Mouse (Mus musculus) hindbrain, postnatal 0 days (tissue): ENCODE measurements around the gene Sec24c. TPM values are rescaled to one million over a fixed set of nuclear protein-coding genes. Genes with fewer than 3 reads are reported as not detected.

Experiments used
- ATAC-seq: fragments of 200-750 bp; cut with Nextera tagmentation; 2 replicates; pipeline ENCODE4 v1.8.0; 2017; ENCODE audit warnings: mild to moderate bottlenecking, moderate TSS enrichment, moderate library complexity
- DNase-seq: peaks from one replicate; pipeline ENCODE4 v3.0.0-alpha.2; 2015; ENCODE audit warnings: low spot score
- H3K27ac ChIP-seq: fragments of 300-500 bp; sonication (generic); 2 replicates; pipeline ENCODE4 v1.5.1; 2014; ENCODE audit warnings: mild to moderate bottlenecking
- H3K27me3 ChIP-seq: fragments of 300-500 bp; sonication (generic); 2 replicates; pipeline ENCODE4 v1.6.1; 2014; ENCODE audit warnings: low read length, mixed read lengths; ENCODE audit not compliant: insufficient read depth
- H3K36me3 ChIP-seq: fragments of 300-500 bp; sonication (generic); 2 replicates; pipeline ENCODE4 v1.6.1; 2014; ENCODE audit warnings: low read length, mixed read lengths; ENCODE audit not compliant: insufficient read depth
- H3K4me1 ChIP-seq: fragments of 300-500 bp; sonication (generic); 2 replicates; pipeline ENCODE4 v1.6.1; 2014; ENCODE audit warnings: antibody characterized with exemption, low read length, mixed read lengths; ENCODE audit not compliant: insufficient read depth
- H3K4me2 ChIP-seq: fragments of 300-500 bp; sonication (generic); 2 replicates; pipeline ENCODE4 v1.6.1; 2014; ENCODE audit warnings: low read depth, mild to moderate bottlenecking, low read length, moderate library complexity, mixed read lengths
- H3K4me3 ChIP-seq: fragments of 300-500 bp; sonication (generic); 2 replicates; pipeline ENCODE4 v1.5.1; 2014; ENCODE audit warnings: low read length
- H3K9ac ChIP-seq: fragments of 300-500 bp; sonication (generic); replicated peaks from 2 replicates; pipeline ENCODE4 v1.6.1; 2014; ENCODE audit warnings: mild to moderate bottlenecking, low read length, moderate library complexity, mixed read lengths
- H3K9me3 ChIP-seq: fragments of 300-500 bp; sonication (generic); 2 replicates; pipeline ENCODE4 v1.6.1; 2016; ENCODE audit warnings: low read length, mixed read lengths
- CTCF ChIP-seq: IDR thresholded peaks from 2 replicates; pipeline ENCODE4 v1.5.1; 2016; ENCODE audit warnings: antibody characterized with exemption, control low read depth, low read depth
- WGBS: fragments of 180-500 bp; shearing (Covaris S2); extraction: QIAGEN DNeasy Blood & Tissue Kit; methylation state at CpG from one replicate; pipeline ENCODE4 v1.1.7; 2014; 5-methylcytosine and 5-hydroxymethylcytosine counted together
- polyA plus RNA-seq: library from polyadenylated mRNA; unstranded; fragments of >200 nt; fragmentation: Nextera tagmentation; extraction: Ambion mirVana; gene quantifications from 2 replicates; pipeline ENCODE4 v1.2.1, GENCODE M21; 2015
- total RNA-seq: library from RNA; depleted of rRNA; stranded (reverse); fragments of >200 nt; gene quantifications from 2 replicates; pipeline ENCODE4 v1.2.3, GENCODE M21; 2014

Sec24c gene
- total and polyA plus RNA-seq, 2 experiments from 2014 or later, result 58.7 to 166 TPM

- no peak overlapping the region for H3K27ac ChIP-seq
- TF ChIP-seq CTCF, result no peak
- H3K4me1 ChIP-seq, result no peaks in the 10 kb centered on the region
- WGBS, result 90% methylated on average over 9 of the region's 9 CpGs
- no peaks in the 10 kb centered on the region for H3K9me3 ChIP-seq
- no peak for DNase-seq
- H3K4me2 ChIP-seq, result no peak overlapping the region
- ATAC-seq, result no peak
- H3K27me3 ChIP-seq, result no peaks in the 10 kb centered on the region
- no peak overlapping the region for H3K4me3 ChIP-seq
- H3K9ac ChIP-seq, result no peak overlapping the region
- H3K36me3 ChIP-seq, result peaks cover 41% of the 10 kb centered on the region
Observed at GRCm38 (mm10) chr14:20730853-20731602, 56.9 kb downstream of the Sec24c start.

- H3K27ac ChIP-seq, result peak overlapping the region; percentile 87; the same call in 1 of the 2 replicates
- no peak for TF ChIP-seq CTCF
- peak overlapping the region; percentile 77 for H3K4me3 ChIP-seq
- no peak for DNase-seq
- WGBS, result 49% methylated on average over 12 of the region's 12 CpGs
- H3K36me3 ChIP-seq, result peaks cover 30% of the 10 kb centered on the region
- peak overlapping the region; percentile 91 for H3K4me2 ChIP-seq
- peak overlapping the region; percentile 90 for H3K9ac ChIP-seq
- ATAC-seq, result no peak
- no peaks in the 10 kb centered on the region for H3K4me1 ChIP-seq
- H3K27me3 ChIP-seq, result no peaks in the 10 kb centered on the region
- H3K9me3 ChIP-seq, result no peaks in the 10 kb centered on the region
Observed at GRCm38 (mm10) chr14:20733041-20733951, 59.2 kb downstream of the Sec24c start.

- H3K9me3 ChIP-seq, result no peaks in the 10 kb centered on the region
- peak within 1 kb of the TSS; percentile 77 for H3K4me3 ChIP-seq
- peak within 1 kb of the TSS; percentile 87 for H3K27ac ChIP-seq
- H3K27me3 ChIP-seq, result no peaks in the 10 kb centered on the region
- 0 out of 2 replicates have a peak, but pooled peaks have one; percentile 2 for TF ChIP-seq CTCF
- H3K4me2 ChIP-seq, result peak within 1 kb of the TSS; percentile 91
- peak within 1 kb of the TSS; percentile 90 for H3K9ac ChIP-seq
- peak; percentile 98 for ATAC-seq
- DNase-seq, result peak; percentile 94
- H3K36me3 ChIP-seq, result peaks cover 31% of the 10 kb centered on the region
- H3K4me1 ChIP-seq, result no peaks in the 10 kb centered on the region
- WGBS, result under 1% methylated on average over 74 of the region's 81 CpGs
Observed at GRCm38 (mm10) chr14:20733952-20734774, 60.1 kb downstream of the Sec24c start, which contains the start of gene Ndst2. Gene Ndst2, minus strand, starts transcription at chr14:20734562.

DNA sequence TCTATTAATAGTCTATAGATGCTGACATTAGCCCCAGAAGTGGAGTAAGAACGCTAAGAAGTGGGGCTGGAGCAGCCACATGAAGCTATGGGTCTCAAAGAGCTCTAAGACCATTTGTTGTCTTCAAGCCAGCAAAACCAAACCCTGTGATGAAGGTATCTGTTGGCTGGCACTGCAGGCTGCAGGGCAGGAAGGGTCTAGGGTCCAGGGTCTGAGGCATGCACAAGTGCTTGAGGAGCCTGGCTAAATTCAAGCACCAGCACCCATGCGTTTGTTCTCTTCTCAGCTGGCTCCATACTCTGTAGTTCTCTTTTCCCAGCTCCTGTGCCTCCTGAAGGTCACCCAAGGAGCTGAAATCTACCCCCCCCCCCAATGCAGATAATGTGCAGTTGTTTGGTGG is 60.9 kb downstream of the Sec24c start:
- Histone ChIP-seq H3K4me2 (peak overlapping the region; percentile 91; the same call in 1 of the 2 replicates), H3K4me3 (no peak overlapping the region), H3K27ac (peak overlapping the region; percentile 87; the same call in 1 of the 2 replicates), H3K4me1 (no peaks in the 10 kb centered on the region), H3K27me3 (no peaks in the 10 kb centered on the region), H3K9ac (no peak overlapping the region), H3K9me3 (no peaks in the 10 kb centered on the region), H3K36me3 (peaks cover 29% of the 10 kb centered on the region)
- DNase-seq (no peak), ATAC-seq (no peak)
- 65% methylated on average over 2 of the region's 2 CpGs for WGBS
- no peak for TF ChIP-seq CTCF

- ATAC-seq (no peak), DNase-seq (no peak)
- WGBS, result 79% methylated on average over 13 of the region's 13 CpGs
- Histone ChIP-seq H3K36me3 (peaks cover 26% of the 10 kb centered on the region), H3K9ac (no peak overlapping the region), H3K27ac (0 out of 2 replicates have a peak overlapping the region, but pooled peaks have one; percentile 87), H3K27me3 (no peaks in the 10 kb centered on the region), H3K4me2 (no peak overlapping the region), H3K9me3 (no peaks in the 10 kb centered on the region), H3K4me1 (no peaks in the 10 kb centered on the region), H3K4me3 (no peak overlapping the region)
- no peak for TF ChIP-seq CTCF
Observed at GRCm38 (mm10) chr14:20735892-20736390, 61.8 kb downstream of the Sec24c start.

DNA sequence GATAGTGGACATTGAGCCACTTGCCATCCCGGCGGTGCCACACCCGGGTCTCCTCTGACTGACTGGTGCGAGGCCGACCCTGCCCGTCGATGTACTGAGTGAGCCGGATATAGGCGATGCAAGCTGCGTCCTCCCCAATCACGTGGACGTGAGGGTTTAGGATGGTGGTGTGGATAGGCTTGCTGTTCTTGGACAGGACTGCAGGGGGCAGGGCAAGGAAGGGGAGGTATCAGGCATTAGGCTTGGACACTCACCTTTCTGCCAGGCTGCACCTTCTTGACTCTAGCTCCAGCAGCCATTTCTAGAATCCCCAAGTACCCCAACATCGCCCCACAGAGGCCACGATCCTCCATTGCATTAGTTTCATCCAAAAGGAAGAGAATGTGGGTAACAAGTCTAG is 63.2 kb downstream of the Sec24c start:
- 42% methylated on average over 14 of the region's 14 CpGs for WGBS
- Histone ChIP-seq H3K27me3 (no peaks in the 10 kb centered on the region), H3K27ac (no peak overlapping the region), H3K4me3 (no peak overlapping the region), H3K36me3 (peaks cover 37% of the 10 kb centered on the region), H3K9me3 (no peaks in the 10 kb centered on the region), H3K4me2 (no peak overlapping the region), H3K9ac (no peak overlapping the region), H3K4me1 (no peaks in the 10 kb centered on the region)
- ATAC-seq (peak; percentile 24), DNase-seq (peak; percentile 52)
- TF ChIP-seq CTCF, result peak; percentile 80
